Mouse (Mus musculus) CH12.LX (cell line): Measurements from ENCODE around the gene Mettl13. TPM values are rescaled to one million over a fixed set of nuclear protein-coding genes. Genes with fewer than 3 reads are reported as not detected.
A peak's percentile ranks its signal among the peaks of the same experiment; 100 is the strongest.

Source experiments
- DNase-seq: peaks from one replicate; pipeline ENCODE4 v3.0.0-alpha.2; 2013; ENCODE audit errors: extremely low read depth
- H3K27ac ChIP-seq: 2 replicates; pipeline ENCODE4 v1.5.1; 2012; ENCODE audit warnings: low read depth, mild to moderate bottlenecking, control low read depth, moderate library complexity; ENCODE audit not compliant: insufficient read depth
- H3K27me3 ChIP-seq: replicated peaks from 2 replicates; pipeline ENCODE3; 2012; ENCODE audit warnings: inconsistent platforms
- H3K36me3 ChIP-seq, 2 experiments: replicated peaks in 1 of 2; 2 replicates each; pipeline versions ENCODE3 to v1.6.1; 2012; ENCODE audit warnings: inconsistent platforms in 1 of 2, low read length in 1 of 2, mild to moderate bottlenecking in 1 of 2, mixed read lengths in 1 of 2, moderate library complexity in 1 of 2; ENCODE audit not compliant: control insufficient read depth in 1 of 2, insufficient read depth in 1 of 2
- H3K4me1 ChIP-seq, 2 experiments: 2 replicates each; pipeline ENCODE4 v1.6.1; 2012; ENCODE audit warnings: inconsistent platforms in 1 of 2, moderate library complexity in 1 of 2; ENCODE audit not compliant: insufficient read depth in 2 of 2, control insufficient read depth in 1 of 2
- H3K4me2 ChIP-seq: 2 replicates; pipeline ENCODE4 v1.6.1; 2012; ENCODE audit warnings: low read depth, mild to moderate bottlenecking, control low read depth; ENCODE audit not compliant: poor library complexity, insufficient read depth, severe bottlenecking
- H3K4me3 ChIP-seq, 3 experiments: fragments of 150-350 bp in 1 of 3; sonication (generic) in 1 of 3; replicated peaks in 1 of 3; 2 replicates each; pipeline versions ENCODE3 to v1.5.1; 2011 to 2012; ENCODE audit warnings: low read depth in 2 of 3, low read length in 2 of 3, mild to moderate bottlenecking in 2 of 3, moderate library complexity in 2 of 3, control low read depth in 1 of 3, improper control_type of control experiment in 1 of 3, inconsistent platforms in 1 of 3, mixed read lengths in 1 of 3; ENCODE audit not compliant: poor library complexity in 1 of 3
- H3K79me2 ChIP-seq: replicated peaks from 2 replicates; pipeline ENCODE4 v1.6.1; 2012; ENCODE audit warnings: mild to moderate bottlenecking, moderate library complexity; ENCODE audit not compliant: control insufficient read depth, poor library complexity, insufficient read depth, severe bottlenecking; ENCODE audit errors: extremely low read depth
- H3K9ac ChIP-seq: 2 replicates; pipeline ENCODE4 v1.6.1; 2012; ENCODE audit warnings: low read depth, mild to moderate bottlenecking, control low read depth, moderate library complexity; ENCODE audit not compliant: insufficient read depth
- H3K9me3 ChIP-seq: replicated peaks from 2 replicates; pipeline ENCODE3; 2012; ENCODE audit warnings: low read length, inconsistent platforms, mixed read lengths
- CHD2 ChIP-seq: IDR thresholded peaks from 2 replicates; pipeline ENCODE4 v1.6.1; 2011; ENCODE audit warnings: low read length, improper control_type of control experiment
- E2F4 ChIP-seq: IDR thresholded peaks from 2 replicates; pipeline ENCODE4 v1.6.1; 2011; ENCODE audit warnings: low read depth, low read length, improper control_type of control experiment; ENCODE audit not compliant: insufficient replicate concordance
- ELF1 ChIP-seq: IDR thresholded peaks from 2 replicates; pipeline ENCODE4 v1.6.1; 2014; ENCODE audit warnings: low read depth, mild to moderate bottlenecking, inconsistent platforms, low read length, improper control_type of control experiment
- EP300 ChIP-seq: IDR thresholded peaks from 2 replicates; pipeline ENCODE4 v1.6.1; 2011; ENCODE audit warnings: low read length, improper control_type of control experiment
- ETS1 ChIP-seq: conservative IDR thresholded peaks from 2 replicates; pipeline ENCODE4 v1.6.1; 2012; ENCODE audit warnings: low read depth, mild to moderate bottlenecking, inconsistent platforms, low read length, improper control_type of control experiment, moderate library complexity
- GABPA ChIP-seq: IDR thresholded peaks from 2 replicates; pipeline ENCODE4 v1.6.1; 2012; ENCODE audit warnings: low read depth, low read length, improper control_type of control experiment, inconsistent platforms; ENCODE audit not compliant: insufficient replicate concordance
- HCFC1 ChIP-seq: IDR thresholded peaks from 2 replicates; pipeline ENCODE4 v1.6.1; 2012; ENCODE audit warnings: low read depth, mild to moderate bottlenecking, inconsistent platforms, low read length, improper control_type of control experiment
- IRF4 ChIP-seq: IDR thresholded peaks from 2 replicates; pipeline ENCODE4 v1.6.1; 2014; ENCODE audit warnings: low read depth, mild to moderate bottlenecking, inconsistent platforms, low read length, improper control_type of control experiment
- JUN ChIP-seq: IDR thresholded peaks from 2 replicates; pipeline ENCODE4 v1.6.1; 2011; ENCODE audit warnings: low read depth, mild to moderate bottlenecking, low read length, improper control_type of control experiment, moderate library complexity; ENCODE audit not compliant: insufficient read depth
- JUND ChIP-seq: conservative IDR thresholded peaks from 2 replicates; pipeline ENCODE4 v1.6.1; 2011; ENCODE audit warnings: low read depth, low read length, improper control_type of control experiment
- MAZ ChIP-seq: IDR thresholded peaks from 2 replicates; pipeline ENCODE4 v1.6.1; 2012; ENCODE audit warnings: low read depth, mild to moderate bottlenecking, inconsistent platforms, low read length, improper control_type of control experiment, moderate library complexity
- MEF2A ChIP-seq: IDR thresholded peaks from 2 replicates; pipeline ENCODE4 v1.6.1; 2014; ENCODE audit warnings: low read depth, mild to moderate bottlenecking, inconsistent platforms, low read length, improper control_type of control experiment, borderline replicate concordance
- MXI1 ChIP-seq: IDR thresholded peaks from 2 replicates; pipeline ENCODE4 v1.6.1; 2011; ENCODE audit warnings: mild to moderate bottlenecking, low read depth, low read length, improper control_type of control experiment
- MYC ChIP-seq: IDR thresholded peaks from 2 replicates; pipeline ENCODE4 v1.6.1; 2011; ENCODE audit warnings: low read depth, mild to moderate bottlenecking, improper control_type of control experiment, low read length
- NRF1 ChIP-seq: IDR thresholded peaks from 2 replicates; pipeline ENCODE4 v1.6.1; 2014; ENCODE audit warnings: low read depth, mild to moderate bottlenecking, inconsistent platforms, low read length, improper control_type of control experiment, moderate library complexity
- PAX5 ChIP-seq: IDR thresholded peaks from 2 replicates; pipeline ENCODE4 v1.6.1; 2012; ENCODE audit warnings: low read length, inconsistent platforms, mixed read lengths
- POLR2A ChIP-seq: IDR thresholded peaks from 2 replicates; pipeline ENCODE4 v1.6.1; 2011; ENCODE audit warnings: low read depth, mild to moderate bottlenecking, improper control_type of control experiment, low read length
- POLR2AphosphoS2 ChIP-seq: IDR thresholded peaks from 2 replicates; pipeline ENCODE4 v1.6.1; 2011; ENCODE audit warnings: low read depth, low read length, improper control_type of control experiment
- RAD21 ChIP-seq: IDR thresholded peaks from 2 replicates; pipeline ENCODE4 v1.6.1; 2011; ENCODE audit warnings: low read depth, mild to moderate bottlenecking, low read length, improper control_type of control experiment, moderate library complexity
- RCOR1 ChIP-seq: conservative IDR thresholded peaks from 2 replicates; pipeline ENCODE4 v1.6.1; 2012; ENCODE audit warnings: low read depth, mild to moderate bottlenecking, inconsistent platforms, low read length, improper control_type of control experiment
- SMC3 ChIP-seq: IDR thresholded peaks from 2 replicates; pipeline ENCODE4 v1.6.1; 2011; ENCODE audit warnings: low read depth, low read length, improper control_type of control experiment
- TBP ChIP-seq: conservative IDR thresholded peaks from 2 replicates; pipeline ENCODE4 v1.6.1; 2011; ENCODE audit warnings: low read depth, low read length, improper control_type of control experiment
- UBTF ChIP-seq: IDR thresholded peaks from 2 replicates; pipeline ENCODE4 v1.6.1; 2012; ENCODE audit warnings: low read depth, mild to moderate bottlenecking, inconsistent platforms, low read length, improper control_type of control experiment, moderate library complexity
- USF2 ChIP-seq: conservative IDR thresholded peaks from 2 replicates; pipeline ENCODE4 v1.6.1; 2011; ENCODE audit warnings: low read depth, low read length, improper control_type of control experiment
- ZMIZ1 ChIP-seq: IDR thresholded peaks from 2 replicates; pipeline ENCODE4 v1.6.1; 2012; ENCODE audit warnings: low read depth, mild to moderate bottlenecking, inconsistent platforms, low read length, improper control_type of control experiment
- dilution Hi-C: fragments of 300-500 bp; cut with MboI; formaldehyde crosslinking; loops from 2 replicates; pipeline ENCODE4 v1.14.3; 2020; ENCODE audit warnings: low sequenced_read_pairs; ENCODE audit not compliant: extremely low pct_unique_long_range_greater_than_20kb, extremely low pct_ligation_motif_present
- in situ Hi-C: fragments of 300-500 bp; cut with MboI; formaldehyde crosslinking; loops from 3 replicates; pipeline ENCODE4 v1.14.3; 2019; ENCODE audit warnings: low sequenced_read_pairs, low pct_ligation_motif_present, low pct_unique_long_range_greater_than_20kb, mixed read lengths
- polyA plus RNA-seq: library from polyadenylated mRNA; unstranded; fragments of >175 nt; gene quantifications from 2 replicates; pipeline ENCODE4 v1.2.1, GENCODE M21; 2012; ENCODE audit warnings: low read depth; ENCODE audit not compliant: insufficient read length
- total RNA-seq, 2 experiments: library from RNA; depleted of rRNA; stranded (reverse); fragments of 300-350 nt in 1 of 2; fragments of >200 nt in 1 of 2; gene quantifications; 2 replicates each; pipeline ENCODE4 v1.2.3; 2012 to 2014

The Mettl13 gene
- total and polyA plus RNA-seq, 3 experiments, result 22.8 to 58.5 (median 23.8) TPM

GRCm38 (mm10) chr1:162547607-162548006 lies 744 bp downstream of the Mettl13 start:
- Histone ChIP-seq H3K4me2 (peak overlapping the region; percentile 77), H3K9ac (peak overlapping the region; percentile 61), H3K4me1 (peaks cover 4 to 26% of the 10 kb centered on the region in 2 experiments; a peak in 3 of 4 replicates), H3K27ac (no peak overlapping the region), H3K79me2 (peaks cover 21% of the 10 kb centered on the region)
- in situ Hi-C loops, result no loop called here
- TF ChIP-seq NRF1 (no peak), TBP (no peak), PAX5 (no peak), JUND (no peak), MAZ (no peak), E2F4 (no peak), IRF4 (no peak), POLR2A (no peak), UBTF (no peak), MYC (no peak), JUN (no peak), SMC3 (no peak), HCFC1 (no peak), RAD21 (no peak), ZMIZ1 (no peak), POLR2AphosphoS2 (no peak), ELF1 (no peak), ETS1 (no peak)
- TF ChIP-seq, all 38 proteins: peak for 0
- H3K36me3 ChIP-seq, result peaks cover 28 to 40% of the 10 kb centered on the region in 2 experiments
- dilution Hi-C loops, result no loop called here
- peak overlapping the region; percentile 72 to 98 (median 72) for H3K4me3 ChIP-seq
- no peak for DNase-seq
- no peaks in the 10 kb centered on the region for H3K9me3 ChIP-seq
- H3K27me3 ChIP-seq, result no peaks in the 10 kb centered on the region

- dilution Hi-C loops (no loop called here), in situ Hi-C loops (no loop called here)
- H3K4me2 ChIP-seq, result no peak overlapping the region
- no peak overlapping the region for H3K27ac ChIP-seq
- no peaks in the 10 kb centered on the region for H3K27me3 ChIP-seq
- TF ChIP-seq MXI1, result no peak
- TF ChIP-seq TBP, result no peak
- TF ChIP-seq SMC3, result no peak
- no peak for TF ChIP-seq EP300
- TF ChIP-seq MEF2A, result no peak
- TF ChIP-seq NRF1, result no peak
- TF ChIP-seq IRF4, result no peak
- TF ChIP-seq CHD2, result no peak
- no peak for TF ChIP-seq RCOR1
- TF ChIP-seq USF2, result no peak
- no peak for TF ChIP-seq HCFC1
- TF ChIP-seq GABPA, result no peak
- DNase-seq, result no peak
- peaks cover 21% of the 10 kb centered on the region for H3K79me2 ChIP-seq
- H3K4me1 ChIP-seq, result peaks cover 4 to 24% of the 10 kb centered on the region in 2 experiments; a peak in 3 of 4 replicates
- H3K36me3 ChIP-seq, result peaks cover 61 to 82% of the 10 kb centered on the region in 2 experiments
- no peak overlapping the region for H3K9ac ChIP-seq
- H3K9me3 ChIP-seq, result no peaks in the 10 kb centered on the region
- H3K4me3 ChIP-seq, result no peak overlapping the region
These were observed 5.1 kb downstream of the Mettl13 start for GRCm38 (mm10) chr1:162543231-162543630.
